Mouse (Mus musculus) megakaryocyte, embryonic 14.5 days (primary cell): ENCODE data around the gene Hist1h2ae. TPM values are rescaled to one million over a fixed set of nuclear protein-coding genes. Genes with fewer than 3 reads are reported as not detected.
"Not testable (repeated sequence)": the region's sequence is repeated elsewhere in the genome, so short reads cannot be mapped to it uniquely, and the experiment has no call there.

ENCODE experiments used
- H3K27me3 ChIP-seq: replicated peaks from 2 replicates; pipeline ENCODE3; 2012; ENCODE audit warnings: inconsistent platforms
- H3K36me3 ChIP-seq: replicated peaks from 2 replicates; pipeline ENCODE3; 2012; ENCODE audit warnings: low read length, inconsistent platforms, mixed read lengths
- H3K4me1 ChIP-seq: 2 replicates; pipeline ENCODE4 v1.6.1; 2012; ENCODE audit warnings: inconsistent platforms
- H3K4me3 ChIP-seq: replicated peaks from 2 replicates; pipeline ENCODE3; 2012; ENCODE audit warnings: moderate library complexity, mild to moderate bottlenecking, inconsistent platforms
- H3K9me3 ChIP-seq: 2 replicates; pipeline ENCODE4 v1.6.1; 2012; ENCODE audit warnings: inconsistent platforms
- FLI1 ChIP-seq: IDR thresholded peaks from 2 replicates; pipeline ENCODE4 v1.6.1; 2012; ENCODE audit warnings: low read length, inconsistent platforms, mixed read lengths
- GATA1 ChIP-seq: IDR thresholded peaks from 3 replicates; pipeline ENCODE4 v1.6.1; 2012; ENCODE audit warnings: mixed read lengths, low read length, inconsistent platforms, borderline replicate concordance
- polyA plus RNA-seq: library from polyadenylated mRNA; stranded (reverse); fragments of >175 nt; gene quantifications from 2 replicates; pipeline ENCODE4 v1.2.3, GENCODE M21; 2012; ENCODE audit warnings: low replicate concordance; ENCODE audit not compliant: insufficient read depth

Gene Hist1h2ae
- polyA plus RNA-seq, 1 experiment, result 13.6 TPM

DNA sequence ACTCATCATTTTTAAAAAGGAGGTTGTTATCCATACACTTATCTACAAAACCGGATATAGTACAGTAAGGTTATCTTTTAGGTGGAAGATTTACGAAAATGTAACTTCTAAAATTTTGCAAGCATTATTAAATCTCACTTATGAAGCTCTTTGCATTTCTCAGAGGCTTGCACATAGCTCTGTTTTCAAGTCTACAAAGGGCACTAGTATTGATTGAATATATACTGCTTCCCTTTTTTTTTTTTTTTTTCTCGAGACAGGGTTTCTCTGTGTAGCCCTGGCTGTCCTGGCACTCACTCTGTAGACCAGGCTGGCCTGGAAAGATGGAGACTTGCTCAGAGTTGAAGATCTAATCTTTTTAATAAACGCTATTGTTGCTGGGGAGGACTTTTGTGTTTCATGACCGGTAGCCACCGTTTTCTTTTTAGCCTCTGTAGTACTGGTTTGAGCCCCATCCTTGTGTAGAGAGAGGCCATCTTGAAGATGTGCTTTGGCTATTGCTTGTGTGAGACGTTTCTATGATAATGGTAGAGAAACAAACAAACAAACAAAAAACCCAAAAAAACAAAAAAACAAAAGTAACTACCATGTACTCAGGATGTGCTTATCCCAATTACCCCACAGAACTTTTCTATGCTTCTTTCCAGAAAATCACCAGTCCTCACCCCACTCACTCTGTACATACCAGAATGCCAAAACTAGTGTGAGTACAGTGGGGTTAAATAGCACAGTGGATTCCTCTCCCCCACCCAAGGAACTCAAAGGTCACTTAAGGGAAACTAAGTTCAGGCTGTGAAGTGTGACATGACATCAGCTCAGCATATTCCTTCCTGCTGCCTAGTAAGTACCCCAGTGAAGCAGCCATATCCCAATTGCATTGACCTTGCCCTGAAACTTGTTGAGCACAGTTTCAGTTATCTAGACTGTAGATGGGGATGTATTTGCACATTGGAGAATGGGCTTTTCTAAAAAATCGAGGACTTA lies 18.8 kb downstream of the Hist1h2ae start:
- Histone ChIP-seq H3K4me1 (peaks cover 68% of the 10 kb centered on the region), H3K9me3 (no peaks in the 10 kb centered on the region), H3K27me3 (no peaks in the 10 kb centered on the region), H3K4me3 (peak overlapping the region; percentile 87), H3K36me3 (no peaks in the 10 kb centered on the region)
- TF ChIP-seq GATA1, result no peak
- TF ChIP-seq FLI1, result no peak

DNA sequence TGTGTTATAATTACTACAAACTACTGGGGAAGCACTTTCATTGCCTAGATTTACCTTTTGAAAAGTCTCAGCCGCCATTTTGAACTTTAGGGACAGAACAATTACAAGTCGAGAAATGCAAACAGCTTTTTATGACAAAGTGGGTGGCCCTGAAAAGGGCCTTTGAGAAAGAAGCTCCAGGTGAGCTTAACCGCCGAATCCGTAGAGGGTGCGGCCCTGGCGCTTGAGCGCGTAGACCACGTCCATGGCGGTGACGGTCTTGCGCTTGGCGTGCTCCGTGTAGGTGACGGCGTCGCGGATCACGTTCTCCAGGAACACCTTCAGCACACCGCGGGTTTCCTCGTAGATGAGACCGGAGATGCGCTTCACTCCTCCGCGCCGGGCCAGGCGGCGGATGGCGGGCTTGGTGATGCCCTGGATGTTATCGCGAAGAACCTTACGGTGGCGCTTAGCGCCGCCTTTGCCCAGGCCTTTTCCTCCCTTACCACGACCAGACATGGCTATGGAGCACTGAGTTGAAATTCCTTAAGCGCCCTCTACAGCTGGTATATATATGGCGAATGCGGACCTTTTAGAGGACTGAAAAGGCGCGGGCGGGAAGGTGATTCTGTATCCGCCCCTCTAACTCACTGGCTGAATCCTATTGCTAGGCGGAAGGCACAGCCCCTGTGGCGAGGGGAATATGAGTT lies 19.7 kb downstream of the Hist1h2ae start, which contains the start of gene Hist1h4f:
Gene Hist1h4f (minus strand): TSS at position 503 of the 689 bp plus-strand sequence.
- Histone ChIP-seq H3K4me3 (peak within 1 kb of the TSS; percentile 87), H3K4me1 (peaks cover 67% of the 10 kb centered on the region)

DNA sequence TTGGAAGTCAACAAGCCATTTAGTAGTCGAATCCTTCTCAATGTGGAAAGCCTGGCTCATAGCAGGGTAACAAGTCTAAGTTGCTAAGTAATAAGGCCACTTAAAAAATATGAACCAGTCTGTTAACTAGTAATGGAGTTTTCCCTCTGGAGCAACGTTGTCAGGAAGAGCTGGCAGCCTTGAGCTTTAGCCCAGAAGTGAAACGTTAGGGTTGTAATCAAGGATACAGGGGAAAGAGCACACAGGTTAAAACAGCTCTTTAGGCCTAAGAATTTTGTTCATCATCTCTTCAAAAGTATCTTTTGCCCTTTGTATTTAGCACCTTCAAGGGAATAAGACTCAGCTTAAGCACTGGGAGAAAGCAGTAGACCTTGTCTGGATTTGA lies 20.3 kb downstream of the Hist1h2ae start:
- Histone ChIP-seq H3K36me3 (no peaks in the 10 kb centered on the region), H3K9me3 (no peaks in the 10 kb centered on the region), H3K4me3 (peak overlapping the region; percentile 87), H3K27me3 (no peaks in the 10 kb centered on the region), H3K4me1 (peaks cover 63% of the 10 kb centered on the region)
- TF ChIP-seq FLI1 (no peak), GATA1 (no peak)

More for the DNA sequence above, 19.7 kb downstream of the Hist1h2ae start, which contains the start of gene Hist1h4f:
- not testable (repeated sequence) for H3K27me3 ChIP-seq, H3K36me3 ChIP-seq, H3K9me3 ChIP-seq

DNA sequence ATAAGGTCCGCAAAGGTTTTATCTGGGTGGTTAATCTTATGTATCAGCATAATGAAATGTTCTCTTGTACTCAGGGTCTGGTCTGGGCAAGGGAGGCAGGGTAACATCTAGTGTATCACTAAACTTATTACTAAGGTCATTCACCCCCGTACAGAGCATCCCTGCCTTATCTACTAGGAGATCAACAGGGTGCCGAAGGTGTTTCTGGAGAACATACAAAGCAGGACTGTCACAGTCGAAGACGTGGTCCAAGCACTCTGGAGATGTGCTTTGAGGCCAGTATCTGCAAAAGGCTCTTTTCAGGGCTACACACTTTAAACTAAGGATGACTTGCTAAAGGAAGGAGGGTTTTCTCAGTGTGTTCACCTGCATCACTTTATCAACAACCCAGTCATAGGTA lies 24.3 kb downstream of the Hist1h2ae start:
- H3K27me3 ChIP-seq, result no peaks in the 10 kb centered on the region
- TF ChIP-seq GATA1, result no peak
- TF ChIP-seq FLI1, result no peak
- peaks cover 34% of the 10 kb centered on the region for H3K4me1 ChIP-seq
- H3K36me3 ChIP-seq, result no peaks in the 10 kb centered on the region
- H3K4me3 ChIP-seq, result no peak overlapping the region
- H3K9me3 ChIP-seq, result no peaks in the 10 kb centered on the region

DNA sequence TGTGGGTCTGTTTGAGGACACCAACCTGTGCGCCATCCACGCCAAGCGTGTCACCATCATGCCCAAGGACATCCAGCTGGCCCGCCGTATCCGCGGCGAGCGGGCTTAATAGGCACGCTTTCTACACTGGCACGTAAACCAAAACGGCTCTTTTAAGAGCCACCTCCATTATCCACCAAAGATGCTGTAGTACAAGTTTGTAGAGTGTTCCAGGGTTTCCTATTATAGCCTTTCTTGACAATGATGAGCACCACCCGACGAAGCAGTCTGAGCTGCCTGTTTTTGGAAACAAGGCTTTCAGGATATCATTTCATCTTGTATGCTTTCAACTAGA lies 26.3 kb downstream of the Hist1h2ae start:
- H3K36me3 ChIP-seq, H3K27me3 ChIP-seq, H3K9me3 ChIP-seq: not testable (repeated sequence)
- Histone ChIP-seq H3K4me3 (peak overlapping the region; percentile 75), H3K4me1 (peaks cover 24% of the 10 kb centered on the region; the same call in 1 of the 2 replicates)

DNA sequence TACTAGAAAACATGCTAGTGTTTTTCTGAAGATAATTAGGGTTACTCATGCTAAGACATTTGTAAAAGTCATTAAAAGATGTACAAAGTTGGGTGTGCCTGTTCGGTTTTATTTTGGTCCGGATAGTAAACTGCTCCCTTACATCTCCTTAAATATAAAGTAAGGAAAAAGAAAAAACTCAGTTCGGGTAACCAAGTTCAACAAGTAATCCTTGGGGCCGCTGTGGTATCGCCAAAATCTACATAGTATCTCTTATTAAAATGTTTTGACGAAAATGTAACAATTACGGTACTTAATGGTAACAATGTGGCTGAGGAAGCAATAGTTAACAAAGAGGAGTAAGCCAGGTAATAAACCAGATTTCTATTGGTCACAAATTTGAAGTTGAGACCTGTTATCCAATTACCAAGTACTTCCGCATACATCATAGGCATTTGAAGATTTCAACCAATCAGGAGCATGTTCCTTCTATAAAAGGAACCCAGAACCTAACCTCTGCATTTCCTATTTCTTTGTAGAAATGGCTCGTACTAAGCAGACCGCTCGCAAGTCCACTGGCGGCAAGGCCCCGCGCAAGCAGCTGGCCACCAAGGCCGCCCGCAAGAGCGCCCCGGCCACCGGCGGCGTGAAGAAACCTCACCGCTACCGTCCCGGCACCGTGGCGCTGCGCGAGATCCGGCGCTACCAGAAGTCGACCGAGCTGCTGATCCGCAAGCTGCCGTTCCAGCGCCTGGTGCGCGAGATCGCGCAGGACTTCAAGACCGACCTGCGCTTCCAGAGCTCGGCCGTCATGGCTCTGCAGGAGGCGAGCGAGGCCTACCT lies 26.8 kb downstream of the Hist1h2ae start, which contains the start of gene Hist1h3f:
Gene Hist1h3f (plus strand): TSS at position 88 of the 822 bp plus-strand sequence.
- Histone ChIP-seq H3K36me3 (no peaks in the 10 kb centered on the region), H3K4me3 (peak within 1 kb of the TSS; percentile 89), H3K27me3 (no peaks in the 10 kb centered on the region), H3K9me3 (no peaks in the 10 kb centered on the region), H3K4me1 (peaks cover 22% of the 10 kb centered on the region; the same call in 1 of the 2 replicates)
- TF ChIP-seq GATA1 (no peak), FLI1 (no peak)

DNA sequence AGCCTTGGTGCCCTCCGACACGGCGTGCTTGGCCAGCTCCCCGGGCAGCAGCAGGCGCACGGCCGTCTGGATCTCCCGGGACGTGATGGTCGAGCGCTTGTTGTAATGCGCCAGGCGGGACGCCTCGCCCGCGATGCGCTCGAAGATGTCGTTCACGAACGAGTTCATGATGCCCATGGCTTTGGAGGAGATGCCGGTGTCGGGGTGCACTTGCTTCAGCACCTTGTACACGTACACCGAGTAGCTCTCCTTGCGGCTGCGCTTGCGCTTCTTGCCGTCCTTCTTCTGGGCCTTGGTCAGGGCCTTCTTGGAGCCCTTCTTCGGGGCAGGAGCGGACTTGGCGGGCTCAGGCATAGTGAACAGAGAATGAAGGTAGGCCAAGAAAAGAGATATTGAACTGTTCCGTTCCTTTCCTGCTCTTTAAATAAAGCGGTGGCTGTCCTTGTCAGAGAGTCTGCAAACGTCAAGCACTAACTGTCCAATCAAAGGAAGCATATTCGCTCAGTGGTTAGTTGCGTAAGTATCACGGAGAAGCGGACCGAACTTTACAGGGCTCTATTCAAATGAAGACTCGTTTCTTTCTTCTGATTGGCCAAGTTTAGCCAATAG lies 27.9 kb downstream of the Hist1h2ae start, which contains the start of gene Hist1h2bh:
Gene Hist1h2bh (minus strand): TSS at position 394 of the 609 bp plus-strand sequence.
- H3K36me3 ChIP-seq, H3K9me3 ChIP-seq, H3K27me3 ChIP-seq: not testable (repeated sequence)
- Histone ChIP-seq H3K4me1 (peaks cover 29% of the 10 kb centered on the region; the same call in 1 of the 2 replicates), H3K4me3 (peak within 1 kb of the TSS; percentile 89)

- Histone ChIP-seq H3K4me3 (peak overlapping the region; percentile 89), H3K4me1 (peaks cover 33% of the 10 kb centered on the region)
- not testable (repeated sequence) for H3K27me3 ChIP-seq, H3K9me3 ChIP-seq, H3K36me3 ChIP-seq
Measured at GRCm38 (mm10) chr13:23542225-23542980, 28.6 kb downstream of the Hist1h2ae start.

GRCm38 (mm10) chr13:23541497-23541896 lies 29.5 kb downstream of the Hist1h2ae start:
- Histone ChIP-seq H3K36me3 (no peaks in the 10 kb centered on the region), H3K27me3 (no peaks in the 10 kb centered on the region), H3K4me3 (no peak overlapping the region), H3K4me1 (peaks cover 38% of the 10 kb centered on the region), H3K9me3 (no peaks in the 10 kb centered on the region)
- TF ChIP-seq FLI1 (no peak), GATA1 (no peak)

- not testable (repeated sequence) for H3K27me3 ChIP-seq, H3K4me3 ChIP-seq, H3K9me3 ChIP-seq, H3K36me3 ChIP-seq
- peaks cover 44% of the 10 kb centered on the region for H3K4me1 ChIP-seq
Measured at GRCm38 (mm10) chr13:23539821-23540220, 31.2 kb downstream of the Hist1h2ae start.
